Mouse (Mus musculus): ENCODE data around the gene Pofut1. TPM values are rescaled to one million over a fixed set of nuclear protein-coding genes. Genes with fewer than 3 reads are reported as not detected.

Pofut1 gene
- 41.7 and 50.3 TPM in 2 replicates for polyA plus RNA-seq (2012; rRNA removed)
- polyA plus RNA-seq (2014; fragmentation: Nextera tagmentation; extraction: Ambion mirVana) = 12.1 and 12.4 TPM in 2 replicates

- no peaks in the 10 kb centered on the region for H3K9me3 ChIP-seq (ENCODE audit: control insufficient read depth, low read length)
- H3K36me3 ChIP-seq (ENCODE audit: control insufficient read depth, insufficient read depth, low read length) = peaks cover 15% of the 10 kb centered on the region
- no peaks in the 10 kb centered on the region for H3K27me3 ChIP-seq (ENCODE audit: control insufficient read depth, insufficient read depth, low read length)
- under 1% methylated on average over 52 of the region's 72 CpGs for WGBS
- H3K9ac ChIP-seq (ENCODE audit: low read depth, low read length, severe bottlenecking) = peak within 1 kb of the TSS; percentile 96
- H3K27ac ChIP-seq (replicated peaks; ENCODE audit: low read depth, low read length) = peak within 1 kb of the TSS; percentile 92
- ATAC-seq (ENCODE audit: low FRiP score, low read depth) (peak; percentile 96), DNase-seq (ENCODE audit: low spot score) (peak; percentile 93)
- peak; percentile 44; the same call in 1 of the 2 replicates for TF ChIP-seq POLR2A (IDR thresholded peaks at IDR 0.05; ENCODE audit: borderline replicate concordance, extremely low read depth, insufficient read depth, insufficient read length)
- H3K4me3 ChIP-seq (replicated peaks; ENCODE audit: low read length) = peak within 1 kb of the TSS; percentile 98
- H3K4me1 ChIP-seq (ENCODE audit: control insufficient read depth, insufficient read depth, low read length) = peaks cover 23% of the 10 kb centered on the region
- peak within 1 kb of the TSS; percentile 67 for H3K4me2 ChIP-seq (replicated peaks; ENCODE audit: low read depth, low read length, severe bottlenecking)
These were observed at the start of gene Pofut1, which contains the start of gene Plagl2 for GRCm38 (mm10) chr2:153241250-153242014. Gene Pofut1 (plus strand): TSS chr2:153241533. Gene Plagl2 (minus strand): TSS chr2:153241426.

- Histone ChIP-seq H3K9ac (ENCODE audit: low read depth, low read length, severe bottlenecking) (no peak overlapping the region), H3K27ac (replicated peaks; ENCODE audit: low read depth, low read length) (no peak overlapping the region), H3K9me3 (ENCODE audit: control insufficient read depth, low read length) (no peaks in the 10 kb centered on the region), H3K36me3 (ENCODE audit: control insufficient read depth, insufficient read depth, low read length) (peaks cover 82% of the 10 kb centered on the region), H3K27me3 (ENCODE audit: control insufficient read depth, insufficient read depth, low read length) (no peaks in the 10 kb centered on the region), H3K4me1 (ENCODE audit: control insufficient read depth, insufficient read depth, low read length) (no peaks in the 10 kb centered on the region), H3K4me3 (replicated peaks; ENCODE audit: low read length) (no peak overlapping the region), H3K4me2 (replicated peaks; ENCODE audit: low read depth, low read length, severe bottlenecking) (no peak overlapping the region)
- ATAC-seq (ENCODE audit: low FRiP score, low read depth) (no peak), DNase-seq (ENCODE audit: low spot score) (no peak)
- 94% methylated on average over 3 of the region's 3 CpGs for WGBS
- TF ChIP-seq POLR2A (IDR thresholded peaks at IDR 0.05; ENCODE audit: borderline replicate concordance, extremely low read depth, insufficient read depth, insufficient read length) = no peak
These were observed 47.1 kb upstream of the Pofut1 start for GRCm38 (mm10) chr2:153194255-153194654.

- Histone ChIP-seq H3K9ac (ENCODE audit: low read depth, low read length, severe bottlenecking) (no peak overlapping the region), H3K27me3 (ENCODE audit: control insufficient read depth, insufficient read depth, low read length) (no peaks in the 10 kb centered on the region), H3K27ac (replicated peaks; ENCODE audit: low read depth, low read length) (no peak overlapping the region), H3K4me1 (ENCODE audit: control insufficient read depth, insufficient read depth, low read length) (no peaks in the 10 kb centered on the region), H3K36me3 (ENCODE audit: control insufficient read depth, insufficient read depth, low read length) (peaks cover 69% of the 10 kb centered on the region), H3K9me3 (ENCODE audit: control insufficient read depth, low read length) (no peaks in the 10 kb centered on the region), H3K4me2 (replicated peaks; ENCODE audit: low read depth, low read length, severe bottlenecking) (no peak overlapping the region), H3K4me3 (replicated peaks; ENCODE audit: low read length) (no peak overlapping the region)
- no peak for TF ChIP-seq POLR2A (IDR thresholded peaks at IDR 0.05; ENCODE audit: borderline replicate concordance, extremely low read depth, insufficient read depth, insufficient read length)
- WGBS = 70% methylated on average over 5 of the region's 5 CpGs
- ATAC-seq (ENCODE audit: low FRiP score, low read depth) = no peak
- DNase-seq (ENCODE audit: low spot score) = no peak
These were observed 42.8 kb upstream of the Pofut1 start for GRCm38 (mm10) chr2:153198485-153198884.

- Histone ChIP-seq H3K4me2 (replicated peaks; ENCODE audit: low read depth, low read length, severe bottlenecking) (no peak overlapping the region), H3K9me3 (ENCODE audit: control insufficient read depth, low read length) (no peaks in the 10 kb centered on the region), H3K27ac (replicated peaks; ENCODE audit: low read depth, low read length) (no peak overlapping the region), H3K9ac (ENCODE audit: low read depth, low read length, severe bottlenecking) (no peak overlapping the region), H3K4me3 (replicated peaks; ENCODE audit: low read length) (no peak overlapping the region), H3K36me3 (ENCODE audit: control insufficient read depth, insufficient read depth, low read length) (peaks cover 75% of the 10 kb centered on the region), H3K4me1 (ENCODE audit: control insufficient read depth, insufficient read depth, low read length) (no peaks in the 10 kb centered on the region), H3K27me3 (ENCODE audit: control insufficient read depth, insufficient read depth, low read length) (no peaks in the 10 kb centered on the region)
- ATAC-seq (ENCODE audit: low FRiP score, low read depth) = no peak
- DNase-seq (ENCODE audit: low spot score) = no peak
- TF ChIP-seq POLR2A (IDR thresholded peaks at IDR 0.05; ENCODE audit: borderline replicate concordance, extremely low read depth, insufficient read depth, insufficient read length) = no peak
- WGBS = 75% methylated on average over 2 of the region's 2 CpGs
These were observed 42.2 kb upstream of the Pofut1 start for GRCm38 (mm10) chr2:153199114-153199513.

- 91% methylated on average over 1 of the region's 1 CpGs for WGBS
- no peak for TF ChIP-seq POLR2A (IDR thresholded peaks at IDR 0.05; ENCODE audit: borderline replicate concordance, extremely low read depth, insufficient read depth, insufficient read length)
These were observed 38.6 kb upstream of the Pofut1 start for GRCm38 (mm10) chr2:153202766-153203165.

More at GRCm38 (mm10) chr2:153202766-153203165, 38.6 kb upstream of the Pofut1 start:
- H3K4me1 ChIP-seq (ENCODE audit: control insufficient read depth, insufficient read depth, low read length) = no peaks in the 10 kb centered on the region
- H3K9me3 ChIP-seq (ENCODE audit: control insufficient read depth, low read length) = no peaks in the 10 kb centered on the region
- peaks cover 79% of the 10 kb centered on the region for H3K36me3 ChIP-seq (ENCODE audit: control insufficient read depth, insufficient read depth, low read length)
- no peak overlapping the region for H3K4me3 ChIP-seq (replicated peaks; ENCODE audit: low read length)
- H3K9ac ChIP-seq (ENCODE audit: low read depth, low read length, severe bottlenecking) = no peak overlapping the region
- ATAC-seq (ENCODE audit: low FRiP score, low read depth) = no peak
- no peaks in the 10 kb centered on the region for H3K27me3 ChIP-seq (ENCODE audit: control insufficient read depth, insufficient read depth, low read length)
- no peak overlapping the region for H3K27ac ChIP-seq (replicated peaks; ENCODE audit: low read depth, low read length)
- DNase-seq (ENCODE audit: low spot score) = no peak
- no peak overlapping the region for H3K4me2 ChIP-seq (replicated peaks; ENCODE audit: low read depth, low read length, severe bottlenecking)

Data from limb, embryonic 14.5 days (tissue).